Mouse (Mus musculus): ENCODE results near the gene Disp1.

The Disp1 gene

GRCm38 (mm10) chr1:183194763-183195162 is 26.6 kb downstream of the Disp1 start:
- peak; percentile 66 for DNase-seq

- DNase-seq: peak; percentile 88
Measured at GRCm38 (mm10) chr1:183194151-183194550, 27.2 kb downstream of the Disp1 start.

GRCm38 (mm10) chr1:183191398-183191797 is 29.9 kb downstream of the Disp1 start:
- peak; percentile 81 for DNase-seq

GRCm38 (mm10) chr1:183190456-183190855 is 30.9 kb downstream of the Disp1 start:
- peak; percentile 69 for DNase-seq

GRCm38 (mm10) chr1:183189014-183189662 is 32.2 kb downstream of the Disp1 start:
- DNase-seq: peak; percentile 62

GRCm38 (mm10) chr1:183188115-183189013 is 33.0 kb downstream of the Disp1 start:
- DNase-seq: peak; percentile 91

GRCm38 (mm10) chr1:183185560-183185959 is 35.8 kb downstream of the Disp1 start:
- peak; percentile 49 for DNase-seq

- peak; percentile 44 for DNase-seq
Measured at GRCm38 (mm10) chr1:183184681-183185080, 36.6 kb downstream of the Disp1 start.

- DNase-seq: no peak
Measured at GRCm38 (mm10) chr1:183183565-183183964, 37.8 kb downstream of the Disp1 start.

GRCm38 (mm10) chr1:183182641-183183414 is 38.5 kb downstream of the Disp1 start:
- peak; percentile 56 for DNase-seq

GRCm38 (mm10) chr1:183181030-183181395 is 40.3 kb downstream of the Disp1 start:
- DNase-seq: peak; percentile 34

GRCm38 (mm10) chr1:183180301-183181029 is 40.9 kb downstream of the Disp1 start:
- DNase-seq: peak; percentile 33

- peak; percentile 71 for DNase-seq
Measured at GRCm38 (mm10) chr1:183179316-183179715, 42.0 kb downstream of the Disp1 start.

GRCm38 (mm10) chr1:183175236-183175635 is 46.1 kb downstream of the Disp1 start:
- peak; percentile 17 for DNase-seq

- DNase-seq: peak; percentile 52
Measured at GRCm38 (mm10) chr1:183171095-183171494, 50.2 kb downstream of the Disp1 start.

- DNase-seq: peak; percentile 60
Measured at GRCm38 (mm10) chr1:183168465-183168864, 52.9 kb downstream of the Disp1 start.

GRCm38 (mm10) chr1:183167776-183168175 is 53.5 kb downstream of the Disp1 start:
- peak; percentile 93 for DNase-seq

- peak; percentile 65 for DNase-seq
Measured at GRCm38 (mm10) chr1:183166700-183167099, 54.6 kb downstream of the Disp1 start.

- peak; percentile 92 for DNase-seq
Measured at GRCm38 (mm10) chr1:183164648-183165071, 56.7 kb downstream of the Disp1 start.

GRCm38 (mm10) chr1:183164190-183164580 is 57.1 kb downstream of the Disp1 start:
- no peak for DNase-seq

GRCm38 (mm10) chr1:183163512-183164189 is 57.7 kb downstream of the Disp1 start:
- DNase-seq: peak; percentile 83

GRCm38 (mm10) chr1:183161057-183161456 is 60.3 kb downstream of the Disp1 start:
- peak; percentile 84 for DNase-seq
